Mouse (Mus musculus): Measurements from ENCODE around the gene Zkscan17. TPM values are rescaled to one million over a fixed set of nuclear protein-coding genes. Genes with fewer than 3 reads are reported as not detected.
A peak's percentile ranks its signal among the peaks of the same experiment; 100 is the strongest.

The Zkscan17 gene
- total and polyA plus RNA-seq, 3 experiments: 8.9 to 49.9 (median 36.8) TPM

DNA sequence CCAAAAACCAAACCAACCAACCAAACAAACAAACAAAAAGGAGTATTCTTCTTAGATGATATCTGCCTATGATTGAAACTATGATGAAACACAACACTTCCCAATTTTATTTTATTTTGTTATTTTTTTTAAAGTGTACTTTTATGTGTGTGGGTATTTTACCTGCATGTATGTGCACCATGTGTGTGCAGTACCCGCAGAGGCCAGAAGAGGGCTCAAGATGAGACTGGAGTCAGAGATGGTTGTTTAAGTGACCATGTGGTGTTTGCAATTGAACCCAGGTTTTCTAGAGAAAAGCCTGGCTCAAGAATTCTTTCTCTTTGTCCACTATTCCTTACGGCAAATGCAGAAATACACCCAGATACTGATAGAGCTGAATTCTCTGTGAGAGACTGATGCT lies 2.4 kb downstream of the Zkscan17 start:
- Histone ChIP-seq H3K36me3 (replicated peaks in 1 of 2; ENCODE audit: control insufficient read depth in 1 of 2, insufficient read depth in 1 of 2, low read length in 1 of 2) (no peaks in the 10 kb centered on the region), H3K79me2 (replicated peaks; ENCODE audit: control insufficient read depth, extremely low read depth, insufficient read depth, poor library complexity, severe bottlenecking) (no peaks in the 10 kb centered on the region), H3K27ac (ENCODE audit: insufficient read depth, low read depth) (no peak overlapping the region), H3K27me3 (replicated peaks) (peaks cover 4% of the 10 kb centered on the region), H3K9me3 (replicated peaks; ENCODE audit: low read length) (peaks cover 4% of the 10 kb centered on the region), H3K4me1 (ENCODE audit: control insufficient read depth in 1 of 2, insufficient read depth in 2 of 2) (peaks cover 0 to 24% of the 10 kb centered on the region in 2 experiments; a peak in 2 of 4 replicates), H3K4me2 (ENCODE audit: insufficient read depth, low read depth, poor library complexity, severe bottlenecking) (no peak overlapping the region), H3K9ac (ENCODE audit: insufficient read depth, low read depth) (no peak overlapping the region), H3K4me3 (replicated peaks in 1 of 3; ENCODE audit: low read depth in 2 of 3, low read length in 2 of 3, poor library complexity in 1 of 3) (no peak overlapping the region)
- DNase-seq (ENCODE audit: extremely low read depth): no peak
- TF ChIP-seq IRF4 (IDR thresholded peaks at IDR 0.05; ENCODE audit: low read depth, low read length) (no peak), RAD21 (IDR thresholded peaks at IDR 0.05; ENCODE audit: low read depth, low read length) (no peak), CTCF (conservative IDR thresholded peaks at IDR 0.05 in 1 of 2, IDR thresholded peaks at IDR 0.05 in 1 of 2; ENCODE audit: low read depth in 2 of 2, low read length in 2 of 2) (peak in 1 of 2 experiments; percentile 19; a peak in 2 of 4 replicates)
- in situ Hi-C loops (cut with MboI; ENCODE audit: low pct_ligation_motif_present, low pct_unique_long_range_greater_than_20kb, low sequenced_read_pairs): loop anchor here (10.0 kb wide), 1 partner anchor 231 kb away; no protein-coding TSS in a partner anchor
- dilution Hi-C loops (cut with MboI; ENCODE audit: extremely low pct_ligation_motif_present, extremely low pct_unique_long_range_greater_than_20kb, low sequenced_read_pairs): no loop called here

DNA sequence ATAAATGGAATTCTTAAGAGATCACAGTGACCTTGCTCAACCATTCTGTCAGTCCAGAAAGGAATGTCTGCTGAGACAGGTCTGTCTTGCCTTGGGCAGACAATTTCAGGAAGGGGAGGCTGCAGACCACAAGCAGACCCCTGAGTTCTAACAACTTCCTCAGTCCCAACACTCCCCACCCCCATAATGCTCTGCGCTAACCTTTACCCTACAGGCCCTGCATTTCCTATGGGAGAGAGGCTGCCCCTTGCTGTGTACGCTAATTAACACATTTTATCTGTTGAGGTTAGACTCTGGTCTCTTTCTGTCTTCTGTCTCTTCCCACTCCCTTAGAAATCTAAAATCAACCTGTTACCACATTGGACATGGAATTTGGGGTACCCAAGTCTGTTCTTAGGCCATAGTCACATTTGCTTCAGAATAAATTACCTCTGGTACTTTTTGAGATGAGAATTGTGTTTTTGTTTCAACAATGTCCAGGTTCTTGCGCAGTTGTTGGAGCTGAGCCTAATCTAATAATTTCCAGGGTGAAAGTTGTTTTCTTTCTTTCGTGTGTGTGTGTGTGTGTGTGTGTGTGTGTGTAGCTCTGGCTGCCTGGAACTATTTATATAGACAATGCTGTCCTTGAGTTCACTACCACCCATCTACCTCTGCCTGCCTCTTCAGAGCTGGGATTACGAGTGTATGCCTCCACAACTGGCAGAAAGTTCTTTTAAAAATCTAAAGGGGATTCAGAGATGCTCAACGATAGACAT lies 6.6 kb downstream of the Zkscan17 start:
- in situ Hi-C loops (cut with MboI; ENCODE audit: low pct_ligation_motif_present, low pct_unique_long_range_greater_than_20kb, low sequenced_read_pairs): loop anchor here (10.0 kb wide), 1 partner anchor 235 kb away; no protein-coding TSS in a partner anchor
- dilution Hi-C loops (cut with MboI; ENCODE audit: extremely low pct_ligation_motif_present, extremely low pct_unique_long_range_greater_than_20kb, low sequenced_read_pairs): no loop called here
- TF ChIP-seq ETS1 (conservative IDR thresholded peaks at IDR 0.05; ENCODE audit: low read depth, low read length): no peak
- TF ChIP-seq ZC3H11A (IDR thresholded peaks at IDR 0.05; ENCODE audit: low read depth, low read length): no peak
- TF ChIP-seq NELFE (IDR thresholded peaks at IDR 0.05; ENCODE audit: low read depth, low read length): no peak
- no peak for TF ChIP-seq RCOR1 (conservative IDR thresholded peaks at IDR 0.05; ENCODE audit: low read depth, low read length)
- no peak for TF ChIP-seq TCF12 (IDR thresholded peaks at IDR 0.05; ENCODE audit: low read depth, low read length)
- TF ChIP-seq KAT2A (IDR thresholded peaks at IDR 0.05; ENCODE audit: insufficient replicate concordance, low read length): no peak
- H3K4me1 ChIP-seq (ENCODE audit: control insufficient read depth in 1 of 2, insufficient read depth in 2 of 2): peaks cover 0 to 2% of the 10 kb centered on the region in 2 experiments; a peak in 2 of 4 replicates
- no peaks in the 10 kb centered on the region for H3K36me3 ChIP-seq (replicated peaks in 1 of 2; ENCODE audit: control insufficient read depth in 1 of 2, insufficient read depth in 1 of 2, low read length in 1 of 2)
- no peak overlapping the region for H3K27ac ChIP-seq (ENCODE audit: insufficient read depth, low read depth)
- H3K4me3 ChIP-seq (replicated peaks in 1 of 3; ENCODE audit: low read depth in 2 of 3, low read length in 2 of 3, poor library complexity in 1 of 3): no peak overlapping the region
- no peak overlapping the region for H3K9ac ChIP-seq (ENCODE audit: insufficient read depth, low read depth)
- DNase-seq (ENCODE audit: extremely low read depth): no peak
- no peak overlapping the region for H3K4me2 ChIP-seq (ENCODE audit: insufficient read depth, low read depth, poor library complexity, severe bottlenecking)
- no peaks in the 10 kb centered on the region for H3K79me2 ChIP-seq (replicated peaks; ENCODE audit: control insufficient read depth, extremely low read depth, insufficient read depth, poor library complexity, severe bottlenecking)
- H3K27me3 ChIP-seq (replicated peaks): peaks cover 4% of the 10 kb centered on the region
- peaks cover 4% of the 10 kb centered on the region for H3K9me3 ChIP-seq (replicated peaks; ENCODE audit: low read length)

DNA sequence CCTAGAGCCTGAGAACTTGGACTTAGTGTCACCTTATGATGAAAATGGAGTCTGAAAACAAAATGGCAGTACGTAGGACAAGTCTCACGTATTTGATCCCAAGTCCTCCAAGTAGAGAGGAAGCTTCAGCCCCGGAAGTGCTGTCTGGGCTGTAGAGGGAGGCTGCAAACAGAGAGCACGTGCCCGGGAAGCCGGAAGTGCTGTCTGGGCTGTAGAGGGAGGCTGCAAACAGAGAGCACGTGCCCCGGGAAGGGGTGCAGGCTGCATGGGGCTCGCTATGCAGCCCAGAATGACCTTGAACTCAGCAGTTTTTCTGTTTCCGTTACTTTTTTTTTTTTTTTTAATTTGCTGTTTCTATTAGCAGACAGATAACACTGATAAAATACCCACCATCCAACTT lies 8.3 kb downstream of the Zkscan17 start:
- H3K4me2 ChIP-seq (ENCODE audit: insufficient read depth, low read depth, poor library complexity, severe bottlenecking): no peak overlapping the region
- peaks cover 4% of the 10 kb centered on the region for H3K27me3 ChIP-seq (replicated peaks)
- no peak overlapping the region for H3K9ac ChIP-seq (ENCODE audit: insufficient read depth, low read depth)
- H3K36me3 ChIP-seq (replicated peaks in 1 of 2; ENCODE audit: control insufficient read depth in 1 of 2, insufficient read depth in 1 of 2, low read length in 1 of 2): no peaks in the 10 kb centered on the region
- H3K27ac ChIP-seq (ENCODE audit: insufficient read depth, low read depth): no peak overlapping the region
- dilution Hi-C loops (cut with MboI; ENCODE audit: extremely low pct_ligation_motif_present, extremely low pct_unique_long_range_greater_than_20kb, low sequenced_read_pairs) (no loop called here), in situ Hi-C loops (cut with MboI; ENCODE audit: low pct_ligation_motif_present, low pct_unique_long_range_greater_than_20kb, low sequenced_read_pairs) (no loop called here)
- H3K4me3 ChIP-seq (replicated peaks in 1 of 3; ENCODE audit: low read depth in 2 of 3, low read length in 2 of 3, poor library complexity in 1 of 3): no peak overlapping the region
- no peaks in the 10 kb centered on the region for H3K4me1 ChIP-seq (ENCODE audit: control insufficient read depth in 1 of 2, insufficient read depth in 2 of 2)
- TF ChIP-seq MAX (IDR thresholded peaks at IDR 0.05; ENCODE audit: low read length): no peak
- H3K79me2 ChIP-seq (replicated peaks; ENCODE audit: control insufficient read depth, extremely low read depth, insufficient read depth, poor library complexity, severe bottlenecking): no peaks in the 10 kb centered on the region
- DNase-seq (ENCODE audit: extremely low read depth): no peak
- no peaks in the 10 kb centered on the region for H3K9me3 ChIP-seq (replicated peaks; ENCODE audit: low read length)
